Mouse (Mus musculus) cerebellum, postnatal 25 days (tissue): Measurements from ENCODE around the gene Car7.
"Not testable (repeated sequence)": the region's sequence is repeated elsewhere in the genome, so short reads cannot be mapped to it uniquely, and the experiment has no call there.

Experiments
- DNase-seq, 2 experiments: peaks; one replicate each; pipeline ENCODE4 v3.0.0; 2021; ENCODE audit warnings: mixed read lengths in 2 of 2

Gene Car7

DNA sequence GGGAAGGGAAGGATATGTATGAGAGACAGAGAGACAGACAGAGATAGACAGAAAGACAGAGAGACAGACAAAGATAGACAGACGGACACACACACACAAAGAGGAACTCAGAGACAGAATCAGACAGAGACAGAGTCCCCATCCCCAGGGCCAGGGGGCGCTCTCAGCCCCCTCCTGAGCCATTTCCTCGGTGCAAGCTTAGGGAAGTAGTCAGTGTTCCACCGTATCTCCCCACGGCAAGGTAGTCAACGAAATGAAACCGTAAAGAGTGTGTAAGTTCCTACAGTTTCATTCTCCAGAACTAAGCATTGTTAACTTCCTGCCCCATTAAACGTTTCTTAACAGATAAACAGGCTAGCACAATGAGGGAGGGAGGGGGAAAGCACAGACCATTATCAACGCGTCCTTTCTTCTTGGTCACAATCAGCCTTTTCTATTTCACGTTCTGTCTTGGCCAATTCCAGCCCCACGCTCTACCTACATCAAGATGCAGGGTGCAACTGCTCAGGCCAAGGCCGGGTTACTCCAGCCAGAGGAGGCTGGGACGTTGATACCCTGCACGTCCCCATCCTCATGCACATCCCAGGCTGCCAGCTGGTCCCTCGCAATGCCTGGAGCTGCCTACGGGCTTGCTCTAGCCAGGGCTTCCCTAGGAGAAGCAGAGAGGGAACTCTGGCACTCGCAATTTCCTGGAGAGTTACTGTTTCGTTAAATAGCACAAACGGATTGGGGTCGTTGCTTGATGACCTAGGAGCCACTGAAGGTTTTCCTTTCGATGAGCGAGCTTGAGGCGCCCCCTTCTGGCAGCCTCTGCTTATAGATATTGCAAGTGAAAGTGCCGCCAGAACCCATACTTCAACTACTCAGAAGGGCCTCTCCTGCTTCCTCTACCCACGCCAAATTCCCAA is 36.2 kb downstream of the Car7 start:
- peak; percentile 91 to 94 for DNase-seq

- no peak for DNase-seq
Measured at GRCm38 (mm10) chr8:104576820-104577219, 42.3 kb downstream of the Car7 start.

DNA sequence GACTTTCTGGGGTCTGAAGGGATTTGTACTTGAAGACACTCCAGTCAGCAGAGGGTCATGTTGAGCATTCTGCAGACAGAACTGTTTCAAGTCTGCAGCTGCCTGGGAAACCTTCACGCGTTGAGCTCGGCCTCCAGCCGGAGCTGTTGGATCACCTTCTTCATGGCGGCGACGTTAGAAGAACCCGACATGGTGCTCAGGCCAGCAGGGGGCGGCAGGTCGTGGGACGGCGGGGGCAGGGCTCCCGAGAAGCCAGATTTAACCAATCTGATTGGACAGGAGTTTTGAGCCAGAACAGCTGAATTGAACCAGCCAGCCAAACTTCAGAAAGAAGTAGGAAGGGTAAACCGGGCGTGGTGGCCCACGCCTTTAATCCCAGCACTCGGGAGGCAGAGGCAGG is 43.1 kb downstream of the Car7 start:
- DNase-seq: not testable (repeated sequence)

DNA sequence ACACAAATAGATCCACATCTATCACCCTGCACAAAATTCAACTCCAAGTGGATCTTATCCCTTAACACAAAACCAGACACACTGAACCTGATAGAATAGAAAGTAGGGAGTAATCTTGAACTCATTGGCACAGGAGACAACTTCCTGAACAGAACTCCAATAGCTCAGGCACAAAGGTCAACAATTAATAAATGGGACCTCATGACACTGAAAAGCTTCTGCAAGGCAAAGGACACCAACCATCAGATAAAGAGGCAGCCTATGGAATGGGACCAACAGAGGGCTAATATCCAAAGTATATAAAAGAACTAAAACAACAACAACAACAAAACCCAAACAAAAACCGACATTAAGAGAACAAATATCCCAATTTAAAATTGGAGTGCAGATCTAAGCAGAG is 50.0 kb downstream of the Car7 start:
- DNase-seq: no peak

DNA sequence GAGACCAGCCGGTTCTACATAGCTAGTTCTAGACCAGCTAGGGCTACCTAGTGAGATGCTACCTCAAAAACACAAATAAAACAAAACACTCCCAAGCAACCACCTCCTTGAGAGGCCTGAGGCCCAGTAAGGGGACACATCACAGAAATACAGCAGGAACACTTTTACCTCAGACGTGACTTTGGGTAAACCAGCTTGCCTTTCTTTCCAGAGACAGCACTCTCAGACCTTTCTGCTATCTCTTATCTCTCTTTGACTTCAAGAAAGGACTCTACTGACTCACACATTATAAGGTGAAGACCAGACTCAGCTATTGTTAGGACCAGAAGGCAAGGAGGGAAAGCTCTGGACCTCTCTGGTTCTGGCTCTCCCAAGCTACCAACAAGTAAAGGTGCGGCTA is 55.8 kb downstream of the Car7 start:
- DNase-seq: no peak

GRCm38 (mm10) chr8:104591133-104591834 is 56.8 kb downstream of the Car7 start, which contains the start of gene Pdp2:
Pdp2 (plus strand) TSS chr8:104591451.
- DNase-seq: peak; percentile 94

- DNase-seq: no peak
Measured at GRCm38 (mm10) chr8:104591856-104592255, 57.4 kb downstream of the Car7 start.

GRCm38 (mm10) chr8:104592566-104592965 is 58.1 kb downstream of the Car7 start:
- DNase-seq: no peak

DNA sequence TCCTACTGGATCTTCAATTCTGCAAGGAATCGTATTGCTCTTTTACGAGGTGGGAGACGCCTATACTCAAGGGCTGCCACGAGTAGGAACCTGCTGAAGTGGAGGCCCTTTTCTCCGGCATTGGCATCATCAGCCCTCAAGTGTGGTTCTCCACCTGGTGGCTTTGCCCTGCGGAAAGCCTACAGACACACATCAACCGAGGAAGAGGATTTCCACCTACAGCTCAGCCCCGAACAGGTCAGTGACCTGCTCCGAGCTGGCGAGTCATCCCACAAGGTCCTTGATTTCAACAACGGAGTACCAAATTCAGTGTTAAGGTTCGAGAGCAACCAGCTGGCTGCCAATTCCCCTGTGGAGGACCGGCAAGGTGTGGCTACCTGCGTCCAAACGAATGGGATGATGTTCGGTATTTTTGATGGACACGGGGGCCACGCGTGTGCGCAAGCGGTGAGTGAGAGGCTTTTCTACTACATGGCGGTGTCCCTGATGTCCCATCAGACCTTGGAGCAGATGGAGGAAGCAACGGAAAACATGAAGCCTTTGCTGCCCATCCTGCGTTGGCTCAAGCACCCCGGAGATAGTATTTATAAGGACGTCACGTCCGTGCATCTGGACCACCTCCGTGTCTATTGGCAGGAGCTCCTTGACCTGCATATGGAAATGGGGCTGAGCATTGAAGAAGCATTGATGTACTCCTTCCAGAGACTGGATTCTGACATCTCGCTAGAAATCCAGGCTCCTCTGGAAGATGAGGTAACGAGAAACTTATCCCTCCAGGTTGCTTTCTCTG is 59.2 kb downstream of the Car7 start:
- no peak for DNase-seq

DNA sequence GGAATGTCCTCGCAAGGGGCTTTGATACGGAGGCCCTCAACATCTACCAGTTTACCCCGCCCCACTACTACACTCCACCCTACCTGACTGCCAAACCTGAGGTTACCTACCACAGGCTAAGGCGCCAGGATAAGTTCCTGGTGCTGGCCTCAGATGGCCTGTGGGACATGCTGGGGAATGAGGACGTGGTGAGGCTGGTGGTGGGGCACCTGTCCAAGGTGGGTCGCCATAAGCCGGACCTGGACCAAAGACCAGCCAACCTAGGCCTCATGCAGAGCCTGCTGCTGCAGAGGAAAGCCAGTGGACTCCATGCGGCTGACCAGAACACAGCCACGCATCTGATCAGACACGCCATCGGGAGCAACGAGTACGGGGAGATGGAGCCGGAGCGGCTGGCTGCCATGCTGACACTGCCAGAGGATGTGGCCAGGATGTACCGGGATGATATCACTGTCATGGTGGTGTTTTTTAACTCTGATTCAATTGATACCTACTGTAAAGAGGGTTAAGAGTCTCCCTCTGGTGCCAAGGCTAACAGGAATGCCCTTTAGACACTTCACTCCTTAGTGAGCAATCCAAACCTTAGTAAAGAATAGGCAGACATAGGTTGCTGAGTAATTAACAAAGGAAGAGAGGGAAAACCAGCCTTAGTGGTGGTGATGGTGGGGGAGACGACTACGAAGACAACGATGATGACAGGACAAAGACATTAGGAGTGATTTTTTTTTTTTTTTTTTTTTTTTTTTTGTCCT is 60.3 kb downstream of the Car7 start:
- no peak for DNase-seq

GRCm38 (mm10) chr8:104595773-104596536 is 61.5 kb downstream of the Car7 start:
- no peak for DNase-seq

- peak in 1 of 2 experiments; percentile 31 for DNase-seq
Measured at GRCm38 (mm10) chr8:104597656-104598055, 63.2 kb downstream of the Car7 start.

DNA sequence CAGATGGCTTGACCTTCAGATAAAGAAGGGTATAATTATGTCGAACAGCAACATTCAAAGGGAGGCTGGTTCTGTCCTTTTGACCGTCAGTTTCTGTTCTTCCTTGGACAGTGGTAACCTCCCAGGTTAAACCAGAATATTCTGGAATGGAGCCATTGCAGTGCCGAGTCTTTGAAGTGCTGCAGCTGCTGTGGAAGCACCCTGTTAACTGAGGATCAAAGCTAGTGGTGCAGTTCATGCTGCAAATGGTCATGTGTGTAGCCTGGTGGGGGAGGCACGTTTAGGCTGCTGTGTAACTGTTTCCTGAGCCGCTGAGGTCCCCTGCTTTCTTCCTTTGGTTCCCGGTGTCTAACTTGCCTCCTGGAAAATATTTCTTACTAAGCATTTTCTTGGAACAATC is 64.0 kb downstream of the Car7 start:
- DNase-seq: no peak
